Mouse (Mus musculus): ENCODE measurements around the gene Clasp1. TPM values are rescaled to one million over a fixed set of nuclear protein-coding genes. Genes with fewer than 3 reads are reported as not detected.

The Clasp1 gene
- polyA plus RNA-seq, 1 experiment from 2014 or later: 79.7 TPM

DNA sequence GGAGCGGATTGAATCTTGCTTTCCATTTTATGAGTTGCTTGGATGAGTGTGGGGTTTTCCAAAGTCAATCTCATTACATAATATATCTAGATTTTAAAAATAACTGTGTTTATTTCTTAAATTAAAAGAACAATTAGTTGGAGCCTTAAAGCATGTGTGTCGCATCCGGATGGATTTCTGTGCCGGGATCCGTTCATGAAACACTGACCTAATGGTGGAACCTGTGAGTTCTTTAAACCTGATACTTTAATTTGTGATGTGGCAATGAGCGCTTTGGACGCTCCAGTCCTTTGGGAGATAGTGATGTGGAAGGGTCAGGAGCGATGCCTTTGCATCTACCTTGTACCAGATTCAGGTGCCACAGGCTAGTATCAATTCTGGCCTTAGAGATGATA, 1.4 kb downstream of the Clasp1 start:
- Histone ChIP-seq H3K36me3 (no peaks in the 10 kb centered on the region), H3K4me3 (peak overlapping the region; percentile 95), H3K27me3 (no peaks in the 10 kb centered on the region), H3K9ac (peak overlapping the region; percentile 89), H3K4me2 (replicated peaks) (peak overlapping the region; percentile 51), H3K9me3 (no peaks in the 10 kb centered on the region), H3K4me1 (0 out of 2 replicates have a peak, but pooled peaks cover 4% of the 10 kb centered on the region), H3K27ac (peak overlapping the region; percentile 92; the same call in 1 of the 2 replicates)
- no peak for ATAC-seq (ENCODE audit: insufficient number of reproducible peaks, insufficient read depth, low FRiP score, low TSS enrichment)
- 8% methylated on average over 8 of the region's 8 CpGs for WGBS

DNA sequence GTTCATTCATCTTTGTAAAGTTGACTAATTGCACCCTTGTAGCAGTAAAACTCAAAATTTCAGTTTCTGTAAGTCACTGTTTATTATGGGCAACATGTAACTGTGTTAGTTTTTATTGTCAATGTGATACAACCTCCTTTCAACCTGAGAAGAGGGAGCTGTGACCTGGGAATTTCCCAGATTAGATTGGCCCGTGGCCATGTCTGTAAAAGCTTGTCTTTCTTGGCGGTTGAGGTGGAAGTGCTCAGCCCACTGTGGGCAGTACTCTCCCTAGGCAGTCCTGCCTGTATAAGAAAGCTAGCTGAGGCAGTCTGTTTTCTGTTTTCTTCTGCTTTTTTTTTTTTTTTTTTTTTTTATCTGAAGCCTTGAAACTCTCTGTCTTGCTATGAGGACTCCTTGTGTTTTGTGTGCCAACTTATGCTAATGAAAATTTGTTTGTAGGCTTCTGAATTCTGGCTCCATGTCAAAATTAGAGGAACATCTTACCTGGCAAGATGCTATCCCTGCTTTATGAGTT, 2.1 kb downstream of the Clasp1 start:
- Histone ChIP-seq H3K4me3 (peak overlapping the region; percentile 95), H3K27me3 (no peaks in the 10 kb centered on the region), H3K9me3 (no peaks in the 10 kb centered on the region), H3K36me3 (peaks cover 4% of the 10 kb centered on the region), H3K4me2 (replicated peaks) (peak overlapping the region; percentile 51), H3K9ac (no peak overlapping the region), H3K27ac (no peak overlapping the region), H3K4me1 (0 out of 2 replicates have a peak, but pooled peaks cover 4% of the 10 kb centered on the region)
- 83% methylated on average over 2 of the region's 2 CpGs for WGBS
- no peak for ATAC-seq (ENCODE audit: insufficient number of reproducible peaks, insufficient read depth, low FRiP score, low TSS enrichment)

DNA sequence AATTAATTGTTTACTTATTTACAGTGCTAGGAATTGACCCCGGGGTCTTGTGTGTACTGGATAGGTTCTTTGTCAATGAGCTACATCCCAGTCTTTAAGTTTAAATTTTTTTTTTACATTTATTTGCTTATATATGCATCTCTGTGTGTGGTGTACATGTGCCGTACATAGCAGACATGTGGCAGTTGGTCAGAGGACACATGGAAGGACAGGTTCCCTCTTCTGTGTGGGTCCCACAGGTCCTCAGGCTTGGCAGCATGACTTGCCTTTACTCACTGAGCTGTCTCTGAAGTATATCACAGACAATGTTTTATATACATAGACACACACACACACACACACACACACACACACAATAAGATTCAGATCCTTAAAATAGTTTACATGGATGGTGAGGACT, 3.4 kb downstream of the Clasp1 start:
- 94% methylated on average over 2 of the region's 2 CpGs for WGBS
- Histone ChIP-seq H3K9me3 (no peaks in the 10 kb centered on the region), H3K27ac (no peak overlapping the region), H3K4me1 (0 out of 2 replicates have a peak, but pooled peaks cover 4% of the 10 kb centered on the region), H3K27me3 (no peaks in the 10 kb centered on the region), H3K4me3 (no peak overlapping the region), H3K36me3 (peaks cover 10% of the 10 kb centered on the region), H3K4me2 (replicated peaks) (no peak overlapping the region), H3K9ac (no peak overlapping the region)
- ATAC-seq (ENCODE audit: insufficient number of reproducible peaks, insufficient read depth, low FRiP score, low TSS enrichment): no peak

- H3K36me3 ChIP-seq: peaks cover 10% of the 10 kb centered on the region
- no peak overlapping the region for H3K4me2 ChIP-seq (replicated peaks)
- no peak for ATAC-seq (ENCODE audit: insufficient number of reproducible peaks, insufficient read depth, low FRiP score, low TSS enrichment)
- H3K4me1 ChIP-seq: 0 out of 2 replicates have a peak, but pooled peaks cover 4% of the 10 kb centered on the region
- no peaks in the 10 kb centered on the region for H3K9me3 ChIP-seq
- no peaks in the 10 kb centered on the region for H3K27me3 ChIP-seq
- no peak overlapping the region for H3K9ac ChIP-seq
- WGBS: 92% methylated on average over 3 of the region's 3 CpGs
- H3K27ac ChIP-seq: no peak overlapping the region
- no peak overlapping the region for H3K4me3 ChIP-seq
These were observed 5.1 kb downstream of the Clasp1 start for GRCm38 (mm10) chr1:118393916-118394315.

- Histone ChIP-seq H3K36me3 (peaks cover 10% of the 10 kb centered on the region), H3K4me3 (no peak overlapping the region), H3K27me3 (no peaks in the 10 kb centered on the region), H3K4me2 (replicated peaks) (no peak overlapping the region), H3K27ac (no peak overlapping the region), H3K9ac (no peak overlapping the region), H3K4me1 (peaks cover 11% of the 10 kb centered on the region), H3K9me3 (no peaks in the 10 kb centered on the region)
- ATAC-seq (ENCODE audit: insufficient number of reproducible peaks, insufficient read depth, low FRiP score, low TSS enrichment): no peak
- WGBS: 94% methylated on average over 9 of the region's 9 CpGs
These were observed 9.0 kb downstream of the Clasp1 start for GRCm38 (mm10) chr1:118397866-118398265.

- no peaks in the 10 kb centered on the region for H3K27me3 ChIP-seq
- no peak overlapping the region for H3K4me3 ChIP-seq
- peaks cover 11% of the 10 kb centered on the region for H3K4me1 ChIP-seq
- H3K9ac ChIP-seq: no peak overlapping the region
- no peak overlapping the region for H3K27ac ChIP-seq
- ATAC-seq (ENCODE audit: insufficient number of reproducible peaks, insufficient read depth, low FRiP score, low TSS enrichment): no peak
- H3K9me3 ChIP-seq: no peaks in the 10 kb centered on the region
- 63% methylated on average over 6 of the region's 6 CpGs for WGBS
- H3K4me2 ChIP-seq (replicated peaks): no peak overlapping the region
- peaks cover 10% of the 10 kb centered on the region for H3K36me3 ChIP-seq
These were observed 9.7 kb downstream of the Clasp1 start for GRCm38 (mm10) chr1:118398567-118398966.

GRCm38 (mm10) chr1:118399625-118400310, 10.9 kb downstream of the Clasp1 start:
- H3K9me3 ChIP-seq: no peaks in the 10 kb centered on the region
- ATAC-seq (ENCODE audit: insufficient number of reproducible peaks, insufficient read depth, low FRiP score, low TSS enrichment): no peak
- no peaks in the 10 kb centered on the region for H3K27me3 ChIP-seq
- no peak overlapping the region for H3K9ac ChIP-seq
- peaks cover 10% of the 10 kb centered on the region for H3K36me3 ChIP-seq
- no peak overlapping the region for H3K27ac ChIP-seq
- 87% methylated on average over 8 of the region's 8 CpGs for WGBS
- H3K4me3 ChIP-seq: no peak overlapping the region
- H3K4me2 ChIP-seq (replicated peaks): no peak overlapping the region
- H3K4me1 ChIP-seq: peaks cover 11% of the 10 kb centered on the region

DNA sequence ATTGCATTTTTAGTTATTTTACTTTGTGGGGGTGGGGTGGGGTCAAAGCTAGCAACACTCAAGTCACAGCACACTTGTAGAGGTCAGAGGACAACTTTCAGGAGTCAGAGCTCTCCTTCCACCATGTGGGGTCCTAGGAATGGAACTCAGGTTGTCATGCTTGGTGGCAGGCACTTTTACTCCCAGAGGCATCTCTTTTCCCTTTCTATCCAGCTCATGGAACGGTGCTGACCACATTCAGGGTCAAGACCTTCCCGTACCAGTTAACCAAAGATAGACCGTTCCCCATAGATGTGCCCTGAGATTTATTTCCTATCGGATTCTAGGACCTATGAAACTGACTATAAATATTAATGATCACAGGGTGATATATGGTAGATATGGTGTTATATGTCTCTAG, 13.1 kb downstream of the Clasp1 start:
- Histone ChIP-seq H3K27ac (no peak overlapping the region), H3K4me2 (replicated peaks) (no peak overlapping the region), H3K27me3 (no peaks in the 10 kb centered on the region), H3K4me3 (no peak overlapping the region), H3K4me1 (peaks cover 11% of the 10 kb centered on the region), H3K9ac (no peak overlapping the region), H3K9me3 (no peaks in the 10 kb centered on the region), H3K36me3 (no peaks in the 10 kb centered on the region)
- ATAC-seq (ENCODE audit: insufficient number of reproducible peaks, insufficient read depth, low FRiP score, low TSS enrichment): no peak
- WGBS: 86% methylated on average over 4 of the region's 4 CpGs

- Histone ChIP-seq H3K9me3 (no peaks in the 10 kb centered on the region), H3K27me3 (no peaks in the 10 kb centered on the region), H3K27ac (no peak overlapping the region), H3K9ac (no peak overlapping the region), H3K4me1 (peaks cover 11% of the 10 kb centered on the region), H3K36me3 (no peaks in the 10 kb centered on the region), H3K4me3 (no peak overlapping the region), H3K4me2 (replicated peaks) (no peak overlapping the region)
- 33% methylated on average over 8 of the region's 8 CpGs for WGBS
- no peak for ATAC-seq (ENCODE audit: insufficient number of reproducible peaks, insufficient read depth, low FRiP score, low TSS enrichment)
These were observed 13.7 kb downstream of the Clasp1 start for GRCm38 (mm10) chr1:118402556-118402955.

DNA sequence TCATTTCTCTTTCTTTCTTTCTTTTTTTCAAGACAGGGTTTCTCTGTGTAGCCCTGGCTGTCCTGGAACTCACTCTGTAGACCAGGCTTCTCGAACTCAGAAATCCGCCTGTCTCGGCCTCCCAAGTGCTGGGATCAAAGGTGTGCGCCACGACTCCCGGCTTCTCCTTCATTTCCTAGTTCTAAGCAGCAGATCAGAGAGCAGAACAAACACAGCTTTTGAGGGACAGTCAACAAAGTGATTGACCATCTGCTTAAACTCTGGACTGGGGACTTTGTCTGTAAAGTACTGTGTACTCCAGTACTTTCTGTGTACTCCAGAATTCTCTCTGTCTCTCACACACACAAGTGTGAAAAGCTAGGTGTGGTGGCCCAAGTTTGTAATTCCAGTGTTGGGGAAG, 14.1 kb downstream of the Clasp1 start:
- ATAC-seq (ENCODE audit: insufficient number of reproducible peaks, insufficient read depth, low FRiP score, low TSS enrichment): no peak
- Histone ChIP-seq H3K27me3 (no peaks in the 10 kb centered on the region), H3K36me3 (no peaks in the 10 kb centered on the region), H3K4me2 (replicated peaks) (no peak overlapping the region), H3K4me1 (peaks cover 11% of the 10 kb centered on the region), H3K27ac (no peak overlapping the region), H3K9me3 (no peaks in the 10 kb centered on the region), H3K9ac (no peak overlapping the region), H3K4me3 (no peak overlapping the region)
- 80% methylated on average over 6 of the region's 6 CpGs for WGBS

DNA sequence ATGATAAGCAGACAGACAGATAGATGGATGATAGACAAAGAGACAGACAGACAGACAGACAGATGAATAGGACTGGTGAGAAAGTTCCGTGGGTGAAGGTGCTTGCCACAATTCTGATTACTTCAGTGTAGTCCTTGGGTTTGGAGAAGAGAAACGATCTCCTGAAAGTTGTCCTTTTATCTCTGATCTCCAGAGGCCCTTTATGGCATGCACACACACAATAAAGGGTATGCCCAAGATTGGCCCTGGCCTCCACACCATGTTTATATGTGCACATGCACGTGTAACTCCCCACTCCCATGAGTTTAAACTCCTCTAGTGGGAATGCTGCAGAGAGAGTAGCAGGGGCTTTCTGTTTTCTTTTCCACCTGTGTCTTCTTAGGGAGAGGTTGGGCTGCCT, 14.6 kb downstream of the Clasp1 start:
- H3K9ac ChIP-seq: no peak overlapping the region
- 79% methylated on average over 3 of the region's 3 CpGs for WGBS
- no peak overlapping the region for H3K4me3 ChIP-seq
- ATAC-seq (ENCODE audit: insufficient number of reproducible peaks, insufficient read depth, low FRiP score, low TSS enrichment): no peak
- H3K9me3 ChIP-seq: no peaks in the 10 kb centered on the region
- H3K4me1 ChIP-seq: peaks cover 11% of the 10 kb centered on the region
- H3K4me2 ChIP-seq (replicated peaks): no peak overlapping the region
- H3K27ac ChIP-seq: no peak overlapping the region
- no peaks in the 10 kb centered on the region for H3K36me3 ChIP-seq
- no peaks in the 10 kb centered on the region for H3K27me3 ChIP-seq

DNA sequence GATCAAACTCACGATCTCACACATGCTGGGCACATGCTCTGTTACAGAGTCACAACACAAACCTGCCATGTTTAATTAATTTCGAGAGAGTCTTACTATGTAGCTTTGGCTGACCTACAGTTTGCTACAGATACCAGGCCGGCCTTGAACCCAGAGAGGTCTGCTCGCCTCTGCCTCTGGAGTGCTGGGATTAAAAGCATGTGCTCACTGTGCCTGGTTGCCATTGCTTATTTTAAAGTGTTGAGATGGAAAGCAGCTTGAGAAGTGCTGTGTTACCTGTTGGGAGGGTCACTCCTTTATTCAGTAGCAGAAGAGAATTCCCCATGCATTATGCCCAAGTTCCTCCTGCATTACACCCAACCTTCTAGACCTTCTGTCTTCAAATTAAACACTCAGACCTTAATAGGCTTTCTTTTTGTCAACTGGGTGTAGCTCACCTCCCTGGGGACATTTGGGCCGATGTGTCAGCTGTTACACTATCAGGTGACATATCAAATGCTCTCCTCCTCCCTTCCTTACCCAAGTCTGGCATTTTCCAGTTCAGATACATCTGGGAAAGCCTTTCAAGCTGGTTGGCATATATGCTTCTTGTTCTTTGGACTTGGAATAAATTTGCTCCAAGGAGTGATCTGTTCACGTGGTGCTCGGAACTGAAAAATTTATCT, 18.9 kb downstream of the Clasp1 start:
- H3K36me3 ChIP-seq: 0 out of 2 replicates have a peak, but pooled peaks cover 3% of the 10 kb centered on the region

More for the DNA sequence above, 18.9 kb downstream of the Clasp1 start:
- no peaks in the 10 kb centered on the region for H3K4me1 ChIP-seq
- H3K4me3 ChIP-seq: no peak overlapping the region
- 87% methylated on average over 7 of the region's 7 CpGs for WGBS
- H3K9ac ChIP-seq: no peak overlapping the region
- no peak overlapping the region for H3K27ac ChIP-seq
- no peak overlapping the region for H3K4me2 ChIP-seq (replicated peaks)
- no peaks in the 10 kb centered on the region for H3K9me3 ChIP-seq
- H3K27me3 ChIP-seq: no peaks in the 10 kb centered on the region
- ATAC-seq (ENCODE audit: insufficient number of reproducible peaks, insufficient read depth, low FRiP score, low TSS enrichment): no peak
